Mouse (Mus musculus) testis, adult 2 months (tissue): Measurements from ENCODE around the gene Fam171a2.

Source experiments
- CTCF ChIP-seq: fragments of 200-500 bp; IDR thresholded peaks from 2 replicates; pipeline ENCODE4 v1.5.1; 2012; ENCODE audit warnings: low read depth, mild to moderate bottlenecking, inconsistent platforms, low read length, moderate library complexity; ENCODE audit not compliant: control insufficient read depth, insufficient read depth, insufficient replicate concordance
- POLR2A ChIP-seq: fragments of 200-500 bp; IDR thresholded peaks from 2 replicates; pipeline ENCODE4 v1.6.1; 2012; ENCODE audit warnings: low read depth, mild to moderate bottlenecking, inconsistent platforms, low read length, moderate library complexity; ENCODE audit not compliant: control insufficient read depth

GRCm38 (mm10) chr11:102393238-102393634 lies 54.2 kb downstream of the Fam171a2 start, which contains the start of gene Rundc3a:
- TF ChIP-seq POLR2A = no peak
- no peak for TF ChIP-seq CTCF
